Mouse (Mus musculus) heart, adult 2 months (tissue): Measurements from ENCODE around the gene Exosc7.

Experiments
- CTCF ChIP-seq: fragments of 200-600 bp; IDR thresholded peaks from 2 replicates; pipeline ENCODE4 v1.8.1; 2022; ENCODE audit warnings: antibody characterized with exemption, mild to moderate bottlenecking, moderate library complexity
- EP300 ChIP-seq: fragments of 200-500 bp; IDR thresholded peaks from 2 replicates; pipeline ENCODE4 v1.6.1; 2011; ENCODE audit warnings: low read depth, low read length, control low read depth; ENCODE audit not compliant: insufficient read depth
- POLR2A ChIP-seq: fragments of 200-500 bp; IDR thresholded peaks from 2 replicates; pipeline ENCODE4 v1.6.1; 2011; ENCODE audit warnings: mild to moderate bottlenecking, low read depth, low read length, control low read depth; ENCODE audit not compliant: insufficient read depth

DNA sequence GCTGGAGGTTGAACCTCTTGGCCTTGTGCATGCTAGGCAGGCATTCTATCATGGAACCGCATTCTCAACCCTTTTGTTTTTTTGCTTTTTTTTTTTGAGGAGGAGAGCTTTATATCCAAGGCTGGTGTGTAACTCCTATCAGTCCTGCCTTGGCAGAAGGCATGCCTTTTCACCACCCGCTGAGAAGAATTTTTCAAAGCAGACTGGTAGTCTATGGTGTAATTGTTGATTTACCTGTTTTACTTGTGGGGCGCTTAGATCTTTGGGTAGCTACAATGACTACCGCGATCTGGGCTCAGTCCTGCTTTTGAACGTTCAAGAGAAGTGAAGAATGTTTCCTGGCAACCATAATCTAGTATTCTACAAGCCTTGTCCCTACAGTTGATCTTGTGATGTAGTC lies 916 bp downstream of the Exosc7 start:
- TF ChIP-seq CTCF (no peak), EP300 (no peak), POLR2A (no peak)
